Mouse (Mus musculus): ENCODE measurements around the gene Gtf2ird2. TPM values are rescaled to one million over a fixed set of nuclear protein-coding genes. Genes with fewer than 3 reads are reported as not detected.

Gtf2ird2 gene
- polyA plus RNA-seq, 1 experiment, result 13.6 TPM

GRCm38 (mm10) chr5:134241831-134242230 is 58.0 kb downstream of the Gtf2ird2 start:
- Histone ChIP-seq H3K27me3 (ENCODE audit: control insufficient read depth, insufficient read depth, low read length) (no peaks in the 10 kb centered on the region), H3K36me3 (ENCODE audit: control insufficient read depth, insufficient read depth, low read length) (peaks cover 6% of the 10 kb centered on the region)
- no peak for TF ChIP-seq CTCF (IDR thresholded peaks at IDR 0.05; ENCODE audit: control insufficient read depth, insufficient read depth, insufficient replicate concordance, low read depth, low read length)
- no peak for TF ChIP-seq POLR2A (IDR thresholded peaks at IDR 0.05; ENCODE audit: control insufficient read depth, low read depth, low read length)

GRCm38 (mm10) chr5:134243661-134244436 is 60.0 kb downstream of the Gtf2ird2 start:
- H3K4me3 ChIP-seq (ENCODE audit: control insufficient read depth, low read depth, low read length), result no peak overlapping the region
- no peaks in the 10 kb centered on the region for H3K4me1 ChIP-seq (ENCODE audit: control insufficient read depth, insufficient read depth, low read length)
- TF ChIP-seq CTCF (IDR thresholded peaks at IDR 0.05; ENCODE audit: control insufficient read depth, insufficient read depth, insufficient replicate concordance, low read depth, low read length) (no peak), POLR2A (IDR thresholded peaks at IDR 0.05; ENCODE audit: control insufficient read depth, low read depth, low read length) (no peak)
- H3K27me3 ChIP-seq (ENCODE audit: control insufficient read depth, insufficient read depth, low read length), result no peaks in the 10 kb centered on the region
- H3K27ac ChIP-seq (ENCODE audit: control insufficient read depth, insufficient read depth, low read depth, low read length), result no peak overlapping the region
- peaks cover 6% of the 10 kb centered on the region for H3K36me3 ChIP-seq (ENCODE audit: control insufficient read depth, insufficient read depth, low read length)

More at GRCm38 (mm10) chr5:134241831-134242230, 58.0 kb downstream of the Gtf2ird2 start:
- Histone ChIP-seq H3K27ac (ENCODE audit: control insufficient read depth, insufficient read depth, low read depth, low read length) (no peak overlapping the region), H3K4me3 (ENCODE audit: control insufficient read depth, low read depth, low read length) (no peak overlapping the region), H3K4me1 (ENCODE audit: control insufficient read depth, insufficient read depth, low read length) (no peaks in the 10 kb centered on the region)

- Histone ChIP-seq H3K27me3 (ENCODE audit: control insufficient read depth, insufficient read depth, low read length) (no peaks in the 10 kb centered on the region), H3K27ac (ENCODE audit: control insufficient read depth, insufficient read depth, low read depth, low read length) (no peak overlapping the region)
Measured at GRCm38 (mm10) chr5:134244890-134245289, 61.1 kb downstream of the Gtf2ird2 start.

GRCm38 (mm10) chr5:134246146-134246545 is 62.3 kb downstream of the Gtf2ird2 start:
- TF ChIP-seq CTCF (IDR thresholded peaks at IDR 0.05; ENCODE audit: control insufficient read depth, insufficient read depth, insufficient replicate concordance, low read depth, low read length), result no peak
- TF ChIP-seq POLR2A (IDR thresholded peaks at IDR 0.05; ENCODE audit: control insufficient read depth, low read depth, low read length), result no peak
- Histone ChIP-seq H3K27me3 (ENCODE audit: control insufficient read depth, insufficient read depth, low read length) (no peaks in the 10 kb centered on the region), H3K36me3 (ENCODE audit: control insufficient read depth, insufficient read depth, low read length) (peaks cover 8% of the 10 kb centered on the region), H3K4me1 (ENCODE audit: control insufficient read depth, insufficient read depth, low read length) (no peaks in the 10 kb centered on the region), H3K27ac (ENCODE audit: control insufficient read depth, insufficient read depth, low read depth, low read length) (no peak overlapping the region), H3K4me3 (ENCODE audit: control insufficient read depth, low read depth, low read length) (no peak overlapping the region)

More at GRCm38 (mm10) chr5:134244890-134245289, 61.1 kb downstream of the Gtf2ird2 start:
- no peaks in the 10 kb centered on the region for H3K4me1 ChIP-seq (ENCODE audit: control insufficient read depth, insufficient read depth, low read length)
- TF ChIP-seq CTCF (IDR thresholded peaks at IDR 0.05; ENCODE audit: control insufficient read depth, insufficient read depth, insufficient replicate concordance, low read depth, low read length) (no peak), POLR2A (IDR thresholded peaks at IDR 0.05; ENCODE audit: control insufficient read depth, low read depth, low read length) (no peak)
- peaks cover 8% of the 10 kb centered on the region for H3K36me3 ChIP-seq (ENCODE audit: control insufficient read depth, insufficient read depth, low read length)
- no peak overlapping the region for H3K4me3 ChIP-seq (ENCODE audit: control insufficient read depth, low read depth, low read length)

GRCm38 (mm10) chr5:134248608-134249244 is 64.9 kb downstream of the Gtf2ird2 start:
- no peak for TF ChIP-seq CTCF (IDR thresholded peaks at IDR 0.05; ENCODE audit: control insufficient read depth, insufficient read depth, insufficient replicate concordance, low read depth, low read length)
- TF ChIP-seq POLR2A (IDR thresholded peaks at IDR 0.05; ENCODE audit: control insufficient read depth, low read depth, low read length), result no peak
- Histone ChIP-seq H3K4me3 (ENCODE audit: control insufficient read depth, low read depth, low read length) (no peak overlapping the region), H3K36me3 (ENCODE audit: control insufficient read depth, insufficient read depth, low read length) (peaks cover 8% of the 10 kb centered on the region), H3K4me1 (ENCODE audit: control insufficient read depth, insufficient read depth, low read length) (no peaks in the 10 kb centered on the region), H3K27ac (ENCODE audit: control insufficient read depth, insufficient read depth, low read depth, low read length) (no peak overlapping the region), H3K27me3 (ENCODE audit: control insufficient read depth, insufficient read depth, low read length) (no peaks in the 10 kb centered on the region)

- Histone ChIP-seq H3K27me3 (ENCODE audit: control insufficient read depth, insufficient read depth, low read length) (no peaks in the 10 kb centered on the region), H3K27ac (ENCODE audit: control insufficient read depth, insufficient read depth, low read depth, low read length) (no peak overlapping the region), H3K4me3 (ENCODE audit: control insufficient read depth, low read depth, low read length) (no peak overlapping the region), H3K36me3 (ENCODE audit: control insufficient read depth, insufficient read depth, low read length) (peaks cover 8% of the 10 kb centered on the region), H3K4me1 (ENCODE audit: control insufficient read depth, insufficient read depth, low read length) (no peaks in the 10 kb centered on the region)
- TF ChIP-seq POLR2A (IDR thresholded peaks at IDR 0.05; ENCODE audit: control insufficient read depth, low read depth, low read length) (no peak), CTCF (IDR thresholded peaks at IDR 0.05; ENCODE audit: control insufficient read depth, insufficient read depth, insufficient replicate concordance, low read depth, low read length) (no peak)
Measured at GRCm38 (mm10) chr5:134249245-134249649, 65.4 kb downstream of the Gtf2ird2 start.

GRCm38 (mm10) chr5:134250601-134251000 is 66.8 kb downstream of the Gtf2ird2 start:
- H3K4me3 ChIP-seq (ENCODE audit: control insufficient read depth, low read depth, low read length), result no peak overlapping the region
- H3K27ac ChIP-seq (ENCODE audit: control insufficient read depth, insufficient read depth, low read depth, low read length), result no peak overlapping the region
- H3K4me1 ChIP-seq (ENCODE audit: control insufficient read depth, insufficient read depth, low read length), result no peaks in the 10 kb centered on the region
- peaks cover 3% of the 10 kb centered on the region for H3K36me3 ChIP-seq (ENCODE audit: control insufficient read depth, insufficient read depth, low read length)
- no peak for TF ChIP-seq CTCF (IDR thresholded peaks at IDR 0.05; ENCODE audit: control insufficient read depth, insufficient read depth, insufficient replicate concordance, low read depth, low read length)
- no peak for TF ChIP-seq POLR2A (IDR thresholded peaks at IDR 0.05; ENCODE audit: control insufficient read depth, low read depth, low read length)
- no peaks in the 10 kb centered on the region for H3K27me3 ChIP-seq (ENCODE audit: control insufficient read depth, insufficient read depth, low read length)
